ENCODE assay signal across 8 mouse cellular contexts in the genomic region with DNA sequence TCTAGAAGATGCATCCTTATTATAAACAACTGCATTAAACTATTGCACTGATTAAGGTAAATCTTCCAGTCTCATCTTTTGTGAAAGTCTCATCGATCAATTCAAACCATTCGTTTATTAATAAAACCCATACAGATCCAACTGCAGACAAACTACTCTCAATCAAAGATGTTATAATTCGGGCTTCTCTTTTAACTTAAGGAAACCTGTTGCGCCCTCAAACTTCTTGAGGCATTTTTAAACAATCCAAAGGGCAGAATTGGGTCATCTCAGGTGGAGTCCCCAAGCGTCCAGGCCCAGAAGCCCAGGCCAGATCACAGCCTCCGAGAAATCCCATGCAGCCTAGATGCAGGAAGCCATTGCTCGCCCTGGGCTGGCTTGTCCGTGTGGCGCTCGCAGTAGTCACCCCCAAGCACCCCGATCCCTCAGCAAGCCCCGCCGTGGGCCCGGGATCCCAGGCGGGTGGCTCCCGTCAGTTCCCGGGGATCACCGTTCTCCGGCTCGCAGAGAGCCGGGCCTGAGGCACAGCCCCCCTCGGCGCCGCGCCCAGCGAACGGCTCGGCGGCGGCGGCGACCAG. TPM values are rescaled to one million over a fixed set of nuclear protein-coding genes. Genes with fewer than 3 reads are reported as not detected.
A peak's percentile ranks its signal among the peaks of the same experiment; 100 is the strongest.
DNase-seq lines count a peak whose midpoint lies in the region; ATAC-seq and TF ChIP-seq lines count a peak whose summit lies in the region.

No protein-coding gene starts in this region.

- peak overlapping the region; percentile 99 for H3K27ac ChIP-seq in forebrain, embryonic 10.5 days
- peak overlapping the region; percentile 97 for H3K27ac ChIP-seq in hindbrain, postnatal 0 days
- H3K27ac ChIP-seq in lung, embryonic 15.5 days: peak overlapping the region; percentile 98

- H3K4me3 ChIP-seq in erythroblast, embryonic 14.5 days (replicated peaks): peak overlapping the region; percentile 77
- H3K4me3 ChIP-seq in forebrain, embryonic 10.5 days: peak overlapping the region; percentile 84
- H3K4me3 ChIP-seq in hindbrain, postnatal 0 days (ENCODE audit: low read length): peak overlapping the region; percentile 73
- peak overlapping the region; percentile 83 for H3K4me3 ChIP-seq in lung, embryonic 15.5 days

- H3K4me2 ChIP-seq in hindbrain, postnatal 0 days (ENCODE audit: low read depth, low read length): peak overlapping the region; percentile 76
- peak overlapping the region; percentile 76 for H3K4me2 ChIP-seq in lung, embryonic 15.5 days

- H3K9me3 ChIP-seq in erythroblast, embryonic 14.5 days (ENCODE audit: control insufficient read depth, low read length): no peaks in the 10 kb centered on the region
- no peaks in the 10 kb centered on the region for H3K9me3 ChIP-seq in forebrain, embryonic 10.5 days
- H3K9me3 ChIP-seq in hindbrain, postnatal 0 days (ENCODE audit: low read length): no peaks in the 10 kb centered on the region
- H3K9me3 ChIP-seq in lung, embryonic 15.5 days: no peaks in the 10 kb centered on the region

- no peaks in the 10 kb centered on the region for H3K36me3 ChIP-seq in erythroblast, embryonic 14.5 days (ENCODE audit: control insufficient read depth)
- no peaks in the 10 kb centered on the region for H3K36me3 ChIP-seq in forebrain, embryonic 10.5 days (replicated peaks)
- no peaks in the 10 kb centered on the region for H3K36me3 ChIP-seq in hindbrain, postnatal 0 days (ENCODE audit: insufficient read depth, low read length)
- no peaks in the 10 kb centered on the region for H3K36me3 ChIP-seq in lung, embryonic 15.5 days

- no peak for ATAC-seq in erythroblast, adult 5-6 weeks (replicated peaks; ENCODE audit: low FRiP score, poor library complexity, severe bottlenecking)
- ATAC-seq in hindbrain, postnatal 0 days: no peak; the same call in 1 of the 2 replicates
- no peak; the same call in 1 of the 2 replicates for ATAC-seq in lung, embryonic 15.5 days (ENCODE audit: borderline replicate concordance, extremely low read depth, low FRiP score, low TSS enrichment)
- ATAC-seq in neutrophil, adult 5-6 weeks (ENCODE audit: extremely low read depth, insufficient number of reproducible peaks, low FRiP score, poor library complexity, severe bottlenecking): peak; percentile 38; the same call in 1 of the 2 replicates

- TF ChIP-seq CTCF in hindbrain, postnatal 0 days (IDR thresholded peaks at IDR 0.05; ENCODE audit: low read depth): no peak

- H3K9ac ChIP-seq in hindbrain, postnatal 0 days (replicated peaks; ENCODE audit: low read length): peak overlapping the region; percentile 96
- peak overlapping the region; percentile 98 for H3K9ac ChIP-seq in lung, embryonic 15.5 days

- peaks cover 24% of the 10 kb centered on the region for H3K4me1 ChIP-seq in erythroblast, embryonic 14.5 days (ENCODE audit: control insufficient read depth)
- peaks cover 42% of the 10 kb centered on the region for H3K4me1 ChIP-seq in forebrain, embryonic 10.5 days
- no peaks in the 10 kb centered on the region; the same call in 1 of the 2 replicates for H3K4me1 ChIP-seq in hindbrain, postnatal 0 days (ENCODE audit: insufficient read depth, low read length)
- peaks cover 25% of the 10 kb centered on the region for H3K4me1 ChIP-seq in lung, embryonic 15.5 days

- peak; percentile 38 for DNase-seq in urinary bladder, postnatal 14 days (ENCODE audit: low spot score)
- no peak for DNase-seq in urinary bladder, postnatal 10 days (ENCODE audit: low spot score)
- peak; percentile 69 for DNase-seq in forebrain, embryonic 10.5 days (ENCODE audit: extremely low spot score, low spot score)
- DNase-seq in hindbrain, postnatal 0 days (ENCODE audit: low spot score): peak; percentile 61

- WGBS in forebrain, embryonic 10.5 days: 6% methylated on average over 32 of the region's 32 CpGs
- WGBS in hindbrain, postnatal 0 days: 5% methylated on average over 32 of the region's 32 CpGs
- 4% methylated on average over 32 of the region's 32 CpGs for WGBS in lung, embryonic 15.5 days

- peaks cover 16% of the 10 kb centered on the region for H3K27me3 ChIP-seq in erythroblast, embryonic 14.5 days (ENCODE audit: control insufficient read depth)
- H3K27me3 ChIP-seq in forebrain, embryonic 10.5 days (ENCODE audit: poor library complexity, severe bottlenecking): no peaks in the 10 kb centered on the region
- H3K27me3 ChIP-seq in hindbrain, postnatal 0 days (ENCODE audit: insufficient read depth, low read length): no peaks in the 10 kb centered on the region
- H3K27me3 ChIP-seq in lung, embryonic 15.5 days: no peaks in the 10 kb centered on the region

RNA-seq across cellular contexts. Expression of gene Snx9, which starts 0.5 kb away (rescaled TPM):
- polyA plus RNA-seq in erythroblast, embryonic 14.5 days (2012): 0.20 and 0.32 TPM in 2 replicates
- 13.3 and 16.7 TPM in 2 replicates for total RNA-seq in erythroblast, adult 5-6 weeks (2015; ENCODE audit: low replicate concordance)
- total RNA-seq in erythroblast, adult 5-6 weeks (2017; ENCODE audit: low replicate concordance): 7.5 and 9.8 TPM in 2 replicates
- 12.9 and 14.8 TPM in 2 replicates for polyA plus RNA-seq in forebrain, embryonic 10.5 days (2016; fragmentation: Nextera tagmentation; extraction: Ambion mirVana)
- 6.2 and 12.5 TPM in 2 replicates for total RNA-seq in hindbrain, postnatal 0 days (2014; rRNA removed)
- 6.7 and 7.0 TPM in 2 replicates for polyA plus RNA-seq in hindbrain, postnatal 0 days (2015; fragmentation: Nextera tagmentation; extraction: Ambion mirVana)
- 28.2 and 29.5 TPM in 2 replicates for polyA plus RNA-seq in lung, embryonic 15.5 days (2015; fragmentation: Nextera tagmentation; extraction: Ambion mirVana)
- total RNA-seq in neutrophil, adult 5-6 weeks (2017): 60.4 and 73.9 TPM in 2 replicates
